Mouse (Mus musculus) intestine, embryonic 16.5 days (tissue): ENCODE results near the gene Gm20503. TPM values are rescaled to one million over a fixed set of nuclear protein-coding genes. Genes with fewer than 3 reads are reported as not detected.

ENCODE experiments used
- ATAC-seq: fragments of 200-750 bp; cut with Nextera tagmentation; 2 replicates; pipeline ENCODE4 v1.8.0; 2017; ENCODE audit warnings: moderate TSS enrichment, moderate library complexity
- H3K27ac ChIP-seq: fragments of 300-500 bp; sonication (generic); 2 replicates; pipeline ENCODE4 v1.5.1; 2014; ENCODE audit warnings: mild to moderate bottlenecking, low read length
- H3K27me3 ChIP-seq: fragments of 300-500 bp; sonication (generic); replicated peaks from 2 replicates; pipeline ENCODE4 v1.6.1; 2014; ENCODE audit warnings: low read length, control low read depth, mixed read lengths; ENCODE audit not compliant: control insufficient read depth, insufficient read depth
- H3K36me3 ChIP-seq: fragments of 300-500 bp; sonication (generic); 2 replicates; pipeline ENCODE4 v1.6.1; 2014; ENCODE audit warnings: low read length, control low read depth; ENCODE audit not compliant: control insufficient read depth, insufficient read depth
- H3K4me1 ChIP-seq: fragments of 300-500 bp; sonication (generic); 2 replicates; pipeline ENCODE4 v1.6.1; 2014; ENCODE audit warnings: low read length, control low read depth, mixed read lengths; ENCODE audit not compliant: control insufficient read depth, insufficient read depth
- H3K4me2 ChIP-seq: fragments of 300-500 bp; sonication (generic); 2 replicates; pipeline ENCODE4 v1.6.1; 2014; ENCODE audit warnings: low read depth, low read length, control low read depth
- H3K4me3 ChIP-seq: fragments of 300-500 bp; sonication (generic); 2 replicates; pipeline ENCODE4 v1.5.1; 2014; ENCODE audit warnings: mild to moderate bottlenecking, low read length
- H3K9ac ChIP-seq: fragments of 300-500 bp; sonication (generic); 2 replicates; pipeline ENCODE4 v1.6.1; 2014; ENCODE audit warnings: low read depth, low read length
- H3K9me3 ChIP-seq: fragments of 300-500 bp; sonication (generic); 2 replicates; pipeline ENCODE4 v1.6.1; 2016; ENCODE audit warnings: low read length, control low read depth; ENCODE audit not compliant: control insufficient read depth
- WGBS: fragments of 180-500 bp; shearing (Covaris S2); extraction: QIAGEN DNeasy Blood & Tissue Kit; methylation state at CpG from one replicate; pipeline ENCODE4 v1.1.7; 2014; 5-methylcytosine and 5-hydroxymethylcytosine counted together
- polyA plus RNA-seq: library from polyadenylated mRNA; unstranded; fragments of >200 nt; fragmentation: Nextera tagmentation; extraction: Ambion mirVana; gene quantifications from 2 replicates; pipeline ENCODE4 v1.2.1, GENCODE M21; 2015

Gm20503 gene
- polyA plus RNA-seq, 1 experiment from 2014 or later, result 9.3 TPM

GRCm38 (mm10) chr4:59000614-59001013 lies 2.4 kb upstream of the Gm20503 start:
- ATAC-seq, result no peak
- Histone ChIP-seq H3K36me3 (no peaks in the 10 kb centered on the region), H3K9me3 (no peaks in the 10 kb centered on the region), H3K4me2 (no peak overlapping the region), H3K9ac (no peak overlapping the region), H3K4me1 (peaks cover 16% of the 10 kb centered on the region), H3K27me3 (no peaks in the 10 kb centered on the region), H3K27ac (no peak overlapping the region), H3K4me3 (no peak overlapping the region)
- 0% methylated on average over 2 of the region's 2 CpGs for WGBS

- H3K27me3 ChIP-seq, result no peaks in the 10 kb centered on the region
- peak overlapping the region; percentile 99 for H3K4me3 ChIP-seq
- no peak overlapping the region for H3K27ac ChIP-seq
- H3K4me2 ChIP-seq, result peak overlapping the region; percentile 87
- H3K36me3 ChIP-seq, result no peaks in the 10 kb centered on the region
- H3K4me1 ChIP-seq, result peaks cover 14% of the 10 kb centered on the region
- WGBS, result 19% methylated on average over 7 of the region's 7 CpGs
- no peaks in the 10 kb centered on the region for H3K9me3 ChIP-seq
- no peak for ATAC-seq
- peak overlapping the region; percentile 96 for H3K9ac ChIP-seq
These were observed 793 bp downstream of the Gm20503 start for GRCm38 (mm10) chr4:59003806-59004200.

GRCm38 (mm10) chr4:59006211-59006610 lies 3.2 kb downstream of the Gm20503 start:
- Histone ChIP-seq H3K9ac (no peak overlapping the region), H3K4me1 (peaks cover 14% of the 10 kb centered on the region), H3K36me3 (no peaks in the 10 kb centered on the region), H3K4me3 (no peak overlapping the region), H3K9me3 (no peaks in the 10 kb centered on the region), H3K4me2 (no peak overlapping the region), H3K27me3 (no peaks in the 10 kb centered on the region), H3K27ac (no peak overlapping the region)
- ATAC-seq, result no peak
- WGBS, result 68% methylated on average over 8 of the region's 8 CpGs

- Histone ChIP-seq H3K9ac (no peak overlapping the region), H3K4me1 (peaks cover 14% of the 10 kb centered on the region), H3K36me3 (no peaks in the 10 kb centered on the region), H3K4me2 (no peak overlapping the region), H3K9me3 (no peaks in the 10 kb centered on the region), H3K4me3 (no peak overlapping the region), H3K27ac (no peak overlapping the region), H3K27me3 (no peaks in the 10 kb centered on the region)
- 82% methylated on average over 6 of the region's 6 CpGs for WGBS
- no peak for ATAC-seq
These were observed 4.0 kb downstream of the Gm20503 start for GRCm38 (mm10) chr4:59007016-59007415.

- Histone ChIP-seq H3K4me2 (no peak overlapping the region), H3K4me1 (peaks cover 14% of the 10 kb centered on the region), H3K36me3 (no peaks in the 10 kb centered on the region), H3K9ac (no peak overlapping the region), H3K9me3 (no peaks in the 10 kb centered on the region), H3K27me3 (no peaks in the 10 kb centered on the region), H3K27ac (no peak overlapping the region), H3K4me3 (no peak overlapping the region)
- WGBS, result 76% methylated on average over 5 of the region's 5 CpGs
- ATAC-seq, result no peak
These were observed 5.0 kb downstream of the Gm20503 start for GRCm38 (mm10) chr4:59007974-59008373.

- WGBS, result 91% methylated on average over 7 of the region's 7 CpGs
- Histone ChIP-seq H3K27ac (no peak overlapping the region), H3K9me3 (no peaks in the 10 kb centered on the region), H3K4me1 (peaks cover 10% of the 10 kb centered on the region), H3K4me2 (no peak overlapping the region), H3K27me3 (no peaks in the 10 kb centered on the region), H3K36me3 (no peaks in the 10 kb centered on the region), H3K4me3 (no peak overlapping the region), H3K9ac (no peak overlapping the region)
- ATAC-seq, result no peak
These were observed 6.2 kb downstream of the Gm20503 start for GRCm38 (mm10) chr4:59009186-59009585.

- H3K27me3 ChIP-seq, result no peaks in the 10 kb centered on the region
- no peak overlapping the region for H3K4me3 ChIP-seq
- H3K27ac ChIP-seq, result no peak overlapping the region
- H3K9ac ChIP-seq, result no peak overlapping the region
- 83% methylated on average over 4 of the region's 4 CpGs for WGBS
- H3K4me1 ChIP-seq, result peaks cover 5% of the 10 kb centered on the region
- H3K4me2 ChIP-seq, result no peak overlapping the region
- no peaks in the 10 kb centered on the region for H3K9me3 ChIP-seq
- ATAC-seq, result no peak
- no peaks in the 10 kb centered on the region for H3K36me3 ChIP-seq
These were observed 6.7 kb downstream of the Gm20503 start for GRCm38 (mm10) chr4:59009696-59010095.

GRCm38 (mm10) chr4:59011446-59011845 lies 8.4 kb downstream of the Gm20503 start:
- WGBS, result 73% methylated on average over 3 of the region's 3 CpGs
- H3K27ac ChIP-seq, result no peak overlapping the region
- no peaks in the 10 kb centered on the region for H3K4me1 ChIP-seq
- no peak overlapping the region for H3K4me2 ChIP-seq
- H3K9me3 ChIP-seq, result no peaks in the 10 kb centered on the region
- no peaks in the 10 kb centered on the region for H3K36me3 ChIP-seq
- H3K4me3 ChIP-seq, result no peak overlapping the region
- H3K27me3 ChIP-seq, result no peaks in the 10 kb centered on the region
- H3K9ac ChIP-seq, result no peak overlapping the region
- no peak for ATAC-seq

GRCm38 (mm10) chr4:59015181-59015580 lies 12.2 kb downstream of the Gm20503 start:
- Histone ChIP-seq H3K4me3 (no peak overlapping the region), H3K9me3 (no peaks in the 10 kb centered on the region), H3K9ac (no peak overlapping the region), H3K4me2 (no peak overlapping the region), H3K27ac (no peak overlapping the region), H3K36me3 (no peaks in the 10 kb centered on the region), H3K27me3 (no peaks in the 10 kb centered on the region), H3K4me1 (no peaks in the 10 kb centered on the region; the same call in 1 of the 2 replicates)
- WGBS, result 90% methylated on average over 3 of the region's 3 CpGs
- no peak for ATAC-seq

- ATAC-seq, result 0 out of 2 replicates have a peak, but pooled peaks have one; percentile 38
- no peak overlapping the region for H3K4me2 ChIP-seq
- no peaks in the 10 kb centered on the region for H3K27me3 ChIP-seq
- H3K36me3 ChIP-seq, result no peaks in the 10 kb centered on the region
- no peaks in the 10 kb centered on the region; the same call in 1 of the 2 replicates for H3K4me1 ChIP-seq
- no peak overlapping the region for H3K4me3 ChIP-seq
- H3K9me3 ChIP-seq, result no peaks in the 10 kb centered on the region
- H3K27ac ChIP-seq, result no peak overlapping the region
- WGBS, result 76% methylated on average over 2 of the region's 2 CpGs
- H3K9ac ChIP-seq, result no peak overlapping the region
These were observed 13.9 kb downstream of the Gm20503 start for GRCm38 (mm10) chr4:59016922-59017321.
